Mouse (Mus musculus) heart, embryonic 14.5 days (tissue): ENCODE data around the gene Rhcg. TPM values are rescaled to one million over a fixed set of nuclear protein-coding genes. Genes with fewer than 3 reads are reported as not detected.

Experiments
- ATAC-seq: fragments of 200-750 bp; cut with Nextera tagmentation; 2 replicates; pipeline ENCODE4 v1.8.0; 2017; ENCODE audit warnings: low read depth, moderate TSS enrichment; ENCODE audit not compliant: insufficient number of reproducible peaks, insufficient read depth, low FRiP score
- H3K27ac ChIP-seq, 2 experiments: fragments of 200-500 bp in 1 of 2; fragments of 300-500 bp in 1 of 2; sonication (generic) in 1 of 2; replicated peaks in 1 of 2; 2 replicates each; pipeline ENCODE4 v1.5.1; 2012 to 2014; ENCODE audit warnings: low read depth in 2 of 2, low read length in 2 of 2, control low read depth in 1 of 2, mild to moderate bottlenecking in 1 of 2, mixed read lengths in 1 of 2; ENCODE audit not compliant: control insufficient read depth in 1 of 2, insufficient read depth in 1 of 2
- H3K27me3 ChIP-seq: fragments of 300-500 bp; sonication (generic); 2 replicates; pipeline ENCODE4 v1.6.1; 2014; ENCODE audit warnings: mild to moderate bottlenecking, low read length, control low read depth; ENCODE audit not compliant: control insufficient read depth, insufficient read depth
- H3K36me3 ChIP-seq: fragments of 300-500 bp; sonication (generic); 2 replicates; pipeline ENCODE4 v1.6.1; 2014; ENCODE audit warnings: mild to moderate bottlenecking, control low read depth, low read length, mixed read lengths; ENCODE audit not compliant: control insufficient read depth, insufficient read depth
- H3K4me1 ChIP-seq, 2 experiments: fragments of 200-500 bp in 1 of 2; fragments of 300-500 bp in 1 of 2; sonication (generic) in 1 of 2; 2 replicates each; pipeline ENCODE4 v1.6.1; 2012 to 2014; ENCODE audit warnings: low read length in 2 of 2, control low read depth in 1 of 2, mixed read lengths in 1 of 2; ENCODE audit not compliant: control insufficient read depth in 2 of 2, insufficient read depth in 2 of 2
- H3K4me2 ChIP-seq: fragments of 300-500 bp; sonication (generic); 2 replicates; pipeline ENCODE4 v1.6.1; 2014; ENCODE audit warnings: mild to moderate bottlenecking, low read length
- H3K4me3 ChIP-seq, 2 experiments: fragments of 200-500 bp in 1 of 2; fragments of 300-500 bp in 1 of 2; sonication (generic) in 1 of 2; 2 replicates each; pipeline ENCODE4 v1.5.1; 2012 to 2014; ENCODE audit warnings: low read length in 2 of 2, mild to moderate bottlenecking in 2 of 2, control low read depth in 1 of 2, low read depth in 1 of 2, moderate library complexity in 1 of 2; ENCODE audit not compliant: control insufficient read depth in 1 of 2, insufficient read depth in 1 of 2
- H3K9ac ChIP-seq: fragments of 300-500 bp; sonication (generic); 2 replicates; pipeline ENCODE4 v1.6.1; 2014; ENCODE audit warnings: mild to moderate bottlenecking, low read length
- H3K9me3 ChIP-seq: fragments of 300-500 bp; sonication (generic); 2 replicates; pipeline ENCODE4 v1.6.1; 2016; ENCODE audit warnings: low read length, control low read depth; ENCODE audit not compliant: control insufficient read depth
- WGBS: fragments of 180-500 bp; shearing (Covaris S2); extraction: QIAGEN DNeasy Blood & Tissue Kit; methylation state at CpG from one replicate; pipeline ENCODE4 v1.1.7; 2014; 5-methylcytosine and 5-hydroxymethylcytosine counted together
- polyA plus RNA-seq: library from polyadenylated mRNA; unstranded; fragments of >200 nt; fragmentation: Nextera tagmentation; extraction: Ambion mirVana; gene quantifications from 2 replicates; pipeline ENCODE4 v1.2.1, GENCODE M21; 2014

Rhcg gene
- polyA plus RNA-seq, 1 experiment from 2014 or later: not detected

DNA sequence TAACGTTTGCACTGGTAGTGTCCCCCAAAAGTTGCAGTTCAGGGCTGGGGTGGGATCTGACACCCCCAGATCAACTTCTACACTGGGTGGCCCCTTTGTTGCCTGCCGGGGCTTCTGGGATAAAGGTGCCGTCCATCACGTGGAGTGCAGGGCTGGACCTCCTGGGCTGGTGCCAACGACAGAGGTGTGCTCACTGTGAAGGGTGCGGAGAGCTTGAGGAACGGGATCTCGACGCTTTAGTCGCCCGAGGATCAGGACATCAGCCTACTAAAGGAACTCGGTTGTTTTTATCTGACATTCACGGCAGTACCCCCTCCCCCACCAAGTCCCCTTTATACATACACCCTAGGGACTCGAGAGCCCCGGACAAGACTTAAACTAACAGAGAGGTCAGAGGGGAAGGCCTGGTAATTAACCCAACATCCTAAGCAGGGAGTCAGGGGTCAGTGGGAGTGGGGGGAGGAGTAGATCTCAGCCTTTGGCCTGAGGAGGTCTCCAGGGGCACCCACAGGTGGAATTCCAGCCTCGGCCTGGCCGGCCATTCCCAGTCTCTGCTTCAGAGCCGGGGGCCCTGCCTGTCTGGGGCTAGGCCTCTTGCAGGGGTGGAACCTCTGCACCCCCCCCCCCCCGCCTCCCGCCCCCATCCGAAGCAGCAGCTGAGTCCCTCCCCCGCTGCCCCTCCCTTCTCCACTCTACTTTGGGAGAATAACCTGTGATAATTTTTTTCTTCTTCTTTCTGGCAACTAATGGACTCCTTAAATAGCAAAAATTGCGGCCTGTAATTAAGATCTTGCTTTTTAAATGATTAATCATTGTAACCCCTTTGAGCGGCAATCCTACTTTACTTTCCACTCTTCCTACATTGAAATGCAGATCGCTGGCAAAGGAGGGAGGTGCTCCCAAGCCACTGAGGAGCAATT lies 39.3 kb downstream of the Rhcg start:
- no peak overlapping the region; a peak in 1 of 4 replicates for H3K27ac ChIP-seq
- H3K4me3 ChIP-seq: peak overlapping the region; percentile 33 to 40; a peak in 3 of 4 replicates
- no peak for ATAC-seq
- H3K4me2 ChIP-seq: peak overlapping the region; percentile 73
- no peaks in the 10 kb centered on the region for H3K36me3 ChIP-seq
- peaks cover 75% of the 10 kb centered on the region for H3K27me3 ChIP-seq
- 9% methylated on average over 24 of the region's 25 CpGs for WGBS
- H3K4me1 ChIP-seq: peaks cover 10 to 20% of the 10 kb centered on the region in 2 experiments; a peak in 3 of 4 replicates
- peak overlapping the region; percentile 63; the same call in 1 of the 2 replicates for H3K9ac ChIP-seq
- no peaks in the 10 kb centered on the region for H3K9me3 ChIP-seq

DNA sequence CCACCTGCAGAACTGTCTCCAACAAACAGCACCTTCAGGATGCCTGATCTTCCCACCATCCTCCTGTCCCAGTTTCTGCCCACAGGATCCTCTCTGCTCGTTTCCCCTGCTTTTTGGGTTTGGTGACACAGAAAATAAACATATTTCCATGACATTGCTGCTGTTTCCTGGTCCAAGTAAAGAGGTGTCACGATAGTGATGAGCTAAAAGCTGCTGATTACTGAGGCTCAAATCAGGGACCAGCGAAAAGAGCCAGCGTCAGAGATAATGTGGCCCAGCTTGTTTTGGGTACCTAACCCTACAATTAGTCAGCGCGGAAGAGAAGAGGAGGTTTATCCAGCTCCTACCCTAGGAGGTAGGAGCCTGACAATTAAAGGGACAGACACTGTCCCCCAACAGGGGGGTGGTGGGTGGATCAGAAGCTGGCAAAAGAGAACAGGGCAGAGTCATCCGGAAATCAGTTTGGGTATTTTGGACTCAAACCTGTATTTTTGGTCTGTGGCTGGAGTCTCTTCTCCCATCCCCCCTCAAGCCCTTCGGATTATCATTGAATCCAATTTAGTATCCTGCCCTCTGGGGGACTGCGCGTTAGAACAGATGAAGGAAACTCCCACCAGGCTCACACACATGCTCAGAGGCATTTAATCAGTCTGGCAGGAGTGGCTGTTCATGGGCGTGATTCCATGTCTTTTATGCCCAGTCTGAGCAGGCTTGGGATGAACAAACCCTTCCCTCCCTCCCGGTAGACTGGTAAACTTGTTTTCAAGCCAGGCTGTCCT lies 40.2 kb downstream of the Rhcg start:
- Histone ChIP-seq H3K4me2 (peak overlapping the region; percentile 73), H3K9ac (no peak overlapping the region), H3K4me1 (peaks cover 10 to 20% of the 10 kb centered on the region in 2 experiments; a peak in 3 of 4 replicates), H3K9me3 (no peaks in the 10 kb centered on the region), H3K36me3 (no peaks in the 10 kb centered on the region), H3K4me3 (no peak overlapping the region), H3K27ac (no peak overlapping the region), H3K27me3 (peaks cover 72% of the 10 kb centered on the region)
- 3% methylated on average over 12 of the region's 12 CpGs for WGBS
- no peak for ATAC-seq

DNA sequence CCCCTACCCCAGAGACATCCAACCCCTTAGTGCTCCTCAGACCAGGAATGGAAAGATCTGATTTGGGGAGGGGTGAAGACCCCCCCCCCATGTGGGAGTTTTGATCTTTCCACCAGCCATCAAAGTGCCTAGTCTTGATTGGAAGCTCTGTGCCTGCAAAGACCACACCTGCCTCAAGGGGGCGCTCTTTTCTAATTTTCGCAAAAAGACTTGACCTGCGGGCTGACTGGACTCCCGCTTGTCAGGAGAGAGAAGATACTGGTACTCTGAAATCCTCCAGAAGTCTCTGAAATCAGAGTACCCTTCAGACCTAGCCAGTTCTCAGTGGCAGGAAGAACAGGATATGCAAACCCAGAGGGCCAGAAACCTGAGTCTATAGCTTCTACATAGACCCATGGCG lies 40.8 kb downstream of the Rhcg start:
- H3K27me3 ChIP-seq: peaks cover 72% of the 10 kb centered on the region
- no peaks in the 10 kb centered on the region for H3K9me3 ChIP-seq
- ATAC-seq: no peak
- peaks cover 10 to 20% of the 10 kb centered on the region in 2 experiments; a peak in 3 of 4 replicates for H3K4me1 ChIP-seq
- no peak overlapping the region for H3K4me3 ChIP-seq
- WGBS: 8% methylated on average over 5 of the region's 5 CpGs
- H3K9ac ChIP-seq: no peak overlapping the region
- no peaks in the 10 kb centered on the region for H3K36me3 ChIP-seq
- H3K27ac ChIP-seq: no peak overlapping the region
- H3K4me2 ChIP-seq: no peak overlapping the region

DNA sequence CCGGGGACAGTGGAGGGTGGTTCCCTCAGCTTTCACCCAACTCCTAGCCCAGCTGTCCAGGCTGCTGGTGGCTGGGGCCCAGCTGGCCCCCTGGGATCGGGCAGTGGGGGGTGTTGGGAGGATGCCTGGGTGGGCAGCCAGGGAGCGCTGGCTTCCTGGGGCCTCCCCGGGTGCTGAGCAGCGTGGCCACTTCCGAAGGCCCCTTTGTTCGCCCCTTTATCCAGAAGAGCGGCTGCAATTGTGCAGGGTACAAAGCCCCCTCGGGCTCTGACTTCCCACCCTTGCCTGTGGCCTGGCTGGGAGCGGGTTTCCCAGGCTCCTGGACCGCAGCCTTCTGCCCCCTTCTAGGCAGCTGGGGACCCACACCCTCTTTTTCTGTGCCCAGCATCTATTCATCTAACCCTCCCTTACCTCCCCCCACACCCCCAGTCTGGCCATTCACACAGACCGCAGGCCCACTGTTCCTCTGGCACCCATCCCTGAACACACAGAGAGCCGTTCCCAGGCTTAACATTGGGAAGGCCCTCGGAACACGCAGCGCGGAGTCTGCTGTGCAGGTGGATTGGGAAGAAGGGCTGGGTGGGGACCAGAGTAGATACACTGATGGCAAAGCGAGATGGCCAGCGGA lies 45.2 kb downstream of the Rhcg start:
- no peak for ATAC-seq
- H3K9me3 ChIP-seq: no peaks in the 10 kb centered on the region
- peaks cover 52% of the 10 kb centered on the region for H3K27me3 ChIP-seq

DNA sequence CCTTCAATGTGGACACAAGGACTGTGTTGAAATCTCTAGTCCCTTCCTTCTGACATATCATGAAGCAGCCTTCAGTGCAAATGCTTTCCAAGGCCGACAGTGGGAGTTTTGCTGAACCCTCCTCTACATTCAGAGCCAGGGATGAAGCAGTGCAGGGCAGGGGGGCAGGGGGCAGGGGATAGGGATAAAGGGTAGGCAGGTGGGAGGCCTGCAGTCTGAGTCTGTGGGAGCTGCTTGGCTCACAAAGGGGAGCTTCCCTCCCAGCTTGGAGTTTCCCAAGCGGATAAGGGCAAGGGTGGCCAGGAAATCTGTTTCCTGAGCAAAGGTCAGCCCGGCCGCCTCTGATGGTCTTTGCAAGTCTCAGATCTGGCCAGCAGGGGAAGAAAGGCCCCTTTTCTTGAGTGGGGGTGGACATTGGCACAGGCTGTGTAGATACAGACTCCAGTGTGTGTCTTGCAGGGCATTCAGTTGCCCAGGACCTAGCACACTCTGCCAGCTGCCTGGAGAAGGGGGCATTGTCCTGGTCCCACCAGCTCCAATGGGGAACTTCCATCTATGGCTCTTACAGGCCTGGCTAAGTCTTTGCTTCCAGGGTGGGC lies 48.4 kb downstream of the Rhcg start:
- Histone ChIP-seq H3K36me3 (no peaks in the 10 kb centered on the region), H3K27me3 (peaks cover 35% of the 10 kb centered on the region), H3K9ac (no peak overlapping the region), H3K4me1 (no peaks in the 10 kb centered on the region; a peak in 1 of 4 replicates), H3K9me3 (no peaks in the 10 kb centered on the region), H3K4me3 (no peak overlapping the region), H3K27ac (no peak overlapping the region), H3K4me2 (no peak overlapping the region)
- WGBS: 36% methylated on average over 4 of the region's 4 CpGs
- no peak for ATAC-seq

More for the DNA sequence above, 45.2 kb downstream of the Rhcg start:
- Histone ChIP-seq H3K4me3 (no peak overlapping the region), H3K4me2 (no peak overlapping the region), H3K9ac (no peak overlapping the region), H3K4me1 (peaks cover 0 to 4% of the 10 kb centered on the region in 2 experiments; a peak in 3 of 4 replicates), H3K36me3 (no peaks in the 10 kb centered on the region), H3K27ac (no peak overlapping the region)
- WGBS: 65% methylated on average over 19 of the region's 19 CpGs

DNA sequence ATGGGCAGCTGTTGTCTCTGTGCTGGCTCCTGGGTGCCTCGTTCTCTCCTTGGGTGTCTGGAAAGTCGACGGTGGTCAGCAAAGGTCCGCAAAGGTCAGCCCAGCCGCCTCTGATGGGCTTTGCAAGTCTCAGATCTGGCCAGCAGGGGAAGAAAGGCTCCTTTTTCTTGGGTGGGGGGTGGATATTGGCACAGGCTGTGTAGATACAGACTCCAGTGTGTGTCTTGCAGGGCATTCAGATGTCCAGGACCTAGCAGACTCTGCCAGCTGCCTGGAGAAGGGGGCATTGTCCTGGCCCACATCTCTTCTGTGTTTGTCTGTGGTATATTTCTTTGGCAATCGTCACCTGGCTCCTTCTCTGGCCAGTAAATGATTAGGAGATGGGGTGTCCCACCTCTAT lies 49.2 kb downstream of the Rhcg start:
- Histone ChIP-seq H3K9ac (no peak overlapping the region), H3K27ac (no peak overlapping the region), H3K9me3 (no peaks in the 10 kb centered on the region), H3K4me1 (no peaks in the 10 kb centered on the region; a peak in 1 of 4 replicates), H3K36me3 (no peaks in the 10 kb centered on the region), H3K27me3 (peaks cover 39% of the 10 kb centered on the region), H3K4me2 (no peak overlapping the region), H3K4me3 (no peak overlapping the region)
- 64% methylated on average over 6 of the region's 6 CpGs for WGBS
- no peak for ATAC-seq

DNA sequence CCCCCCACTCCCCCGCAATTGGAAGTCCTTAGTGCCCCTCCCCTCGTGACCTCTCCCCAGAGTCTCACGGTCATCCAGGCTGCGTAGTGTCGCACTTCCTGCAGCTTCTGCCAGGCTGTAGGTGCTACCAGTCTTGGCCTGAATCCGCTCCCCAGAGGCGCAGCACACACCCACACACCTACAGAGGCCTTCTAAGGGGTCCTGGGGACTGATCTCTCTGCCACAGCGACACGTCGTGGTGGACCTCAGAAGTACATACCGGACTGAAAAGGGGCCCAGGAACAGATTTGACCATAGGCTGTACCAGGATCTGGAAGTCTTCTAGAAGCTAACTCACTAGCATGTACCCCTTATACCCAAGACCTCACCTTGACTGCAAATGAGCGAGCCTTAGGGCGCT lies 53.8 kb downstream of the Rhcg start:
- no peak for ATAC-seq
- H3K9me3 ChIP-seq: no peaks in the 10 kb centered on the region
- H3K27me3 ChIP-seq: peaks cover 55% of the 10 kb centered on the region
- no peaks in the 10 kb centered on the region for H3K36me3 ChIP-seq
- no peak overlapping the region for H3K27ac ChIP-seq
- no peaks in the 10 kb centered on the region; a peak in 1 of 4 replicates for H3K4me1 ChIP-seq
- H3K4me3 ChIP-seq: no peak overlapping the region
- 16% methylated on average over 13 of the region's 13 CpGs for WGBS
- no peak overlapping the region for H3K9ac ChIP-seq
- H3K4me2 ChIP-seq: no peak overlapping the region
